Mouse (Mus musculus) fat pad, adult 2 months (tissue): Measurements from ENCODE around the gene Scarf1.

Experiments
- DNase-seq: peaks from one replicate; pipeline ENCODE4 v3.0.0-alpha.2; 2011; ENCODE audit warnings: low read depth, low spot score; ENCODE audit errors: extremely low read depth

Gene Scarf1

DNA sequence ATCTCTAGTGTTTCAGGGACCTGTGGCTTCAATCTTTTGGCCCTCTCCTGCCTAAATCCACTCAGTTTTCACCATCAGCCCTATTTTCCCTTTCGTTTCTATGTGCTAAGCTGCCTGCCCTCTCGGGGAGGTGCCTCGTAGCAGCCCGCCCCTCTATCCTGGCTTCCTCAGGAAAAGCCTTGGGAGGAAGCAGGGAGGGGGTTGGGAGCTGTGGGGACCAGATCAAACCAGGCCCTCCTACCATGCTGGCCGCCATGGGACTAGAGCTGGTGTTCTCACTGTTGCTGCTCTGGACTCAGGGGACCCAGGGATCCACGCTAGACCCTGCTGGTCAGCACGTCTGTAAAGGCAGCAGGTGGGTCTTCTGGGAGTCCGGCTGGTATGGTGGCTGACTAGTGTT is at the start of gene Scarf1:
Gene Scarf1 (plus strand): TSS at position 205 of the 400 bp plus-strand sequence.
- DNase-seq = no peak

DNA sequence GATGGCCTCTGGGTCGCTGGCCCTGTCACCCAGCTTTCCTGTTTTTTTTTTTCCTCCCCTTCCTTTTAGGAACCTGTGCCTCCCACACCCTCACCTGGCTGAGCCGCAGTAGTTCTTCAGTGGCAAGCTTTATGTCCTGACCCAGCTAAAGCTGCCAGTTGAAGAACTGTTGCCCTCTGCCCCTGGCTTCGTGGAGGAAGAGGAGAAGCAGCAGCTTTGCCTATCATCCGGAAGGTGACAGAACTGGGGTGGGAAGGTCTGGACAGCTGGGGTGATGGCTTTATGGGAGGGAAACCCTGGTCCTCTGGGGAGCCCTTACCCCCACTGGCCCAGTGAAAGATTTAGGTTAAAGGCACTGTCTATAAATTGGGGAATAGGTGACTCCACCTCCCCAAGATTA is 49.7 kb upstream of the Scarf1 start:
- no peak for DNase-seq

DNA sequence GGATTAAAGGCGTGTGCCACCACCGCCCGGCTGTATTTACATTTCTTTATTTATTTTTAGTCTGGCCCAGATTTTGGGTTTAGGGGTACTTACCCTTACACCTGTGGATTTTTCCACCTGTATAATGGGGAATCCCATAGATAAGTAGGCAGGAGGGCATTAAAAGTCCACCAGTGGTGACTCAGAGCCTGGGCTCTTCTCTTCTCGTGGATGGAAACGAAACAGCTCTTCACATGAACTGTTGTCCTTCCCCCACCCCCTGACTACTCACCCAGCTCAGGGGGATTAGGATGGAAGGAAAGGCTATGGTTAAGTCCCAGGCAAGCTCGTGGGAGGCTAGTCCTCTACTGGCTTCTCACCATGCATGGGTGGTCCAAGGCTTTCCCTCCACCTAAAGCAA is 48.9 kb upstream of the Scarf1 start:
- no peak for DNase-seq

GRCm38 (mm10) chr11:75465051-75465450 is 48.3 kb upstream of the Scarf1 start:
- DNase-seq = no peak

GRCm38 (mm10) chr11:75466731-75467505 is 46.4 kb upstream of the Scarf1 start:
- no peak for DNase-seq

- peak; percentile 91 for DNase-seq
These were observed 45.7 kb upstream of the Scarf1 start for GRCm38 (mm10) chr11:75467512-75468215.

- DNase-seq = no peak
These were observed 44.9 kb upstream of the Scarf1 start for GRCm38 (mm10) chr11:75468410-75468809.

- no peak for DNase-seq
These were observed 44.1 kb upstream of the Scarf1 start for GRCm38 (mm10) chr11:75469261-75469660.

- DNase-seq = peak; percentile 88
These were observed 42.7 kb upstream of the Scarf1 start for GRCm38 (mm10) chr11:75470675-75471074.

DNA sequence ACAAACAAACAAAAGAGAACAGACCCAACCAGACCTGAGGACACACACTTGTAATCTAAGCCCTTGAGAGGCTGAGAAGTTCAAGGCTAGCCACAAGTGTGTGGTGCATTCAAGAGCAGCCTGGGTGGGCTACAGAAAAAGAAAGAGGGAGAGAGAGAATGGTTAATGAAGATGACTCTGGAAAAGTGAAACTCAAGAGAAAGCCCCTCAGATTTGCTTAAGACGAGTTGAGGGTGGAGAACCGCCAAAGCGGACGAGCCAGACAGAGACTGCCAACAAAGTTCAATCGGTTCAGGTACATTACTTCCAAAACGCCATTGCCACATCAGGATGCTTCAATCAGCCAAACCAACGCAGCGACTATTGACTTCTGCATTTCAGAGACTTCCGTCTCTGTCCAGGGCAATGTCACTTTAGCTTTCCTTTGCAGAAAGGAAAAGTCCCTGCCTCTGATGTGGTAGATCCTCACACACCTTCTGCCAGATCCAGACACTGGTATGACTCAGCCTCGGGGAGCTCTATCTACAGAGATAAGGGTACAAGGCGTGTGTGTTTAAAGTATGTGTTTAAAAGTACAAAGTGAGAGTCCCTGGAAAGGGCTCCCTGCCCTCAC is 40.8 kb upstream of the Scarf1 start:
- no peak for DNase-seq

GRCm38 (mm10) chr11:75473376-75473775 is 40.0 kb upstream of the Scarf1 start:
- no peak for DNase-seq

- DNase-seq = no peak
These were observed 27.1 kb upstream of the Scarf1 start for GRCm38 (mm10) chr11:75486192-75486591.

DNA sequence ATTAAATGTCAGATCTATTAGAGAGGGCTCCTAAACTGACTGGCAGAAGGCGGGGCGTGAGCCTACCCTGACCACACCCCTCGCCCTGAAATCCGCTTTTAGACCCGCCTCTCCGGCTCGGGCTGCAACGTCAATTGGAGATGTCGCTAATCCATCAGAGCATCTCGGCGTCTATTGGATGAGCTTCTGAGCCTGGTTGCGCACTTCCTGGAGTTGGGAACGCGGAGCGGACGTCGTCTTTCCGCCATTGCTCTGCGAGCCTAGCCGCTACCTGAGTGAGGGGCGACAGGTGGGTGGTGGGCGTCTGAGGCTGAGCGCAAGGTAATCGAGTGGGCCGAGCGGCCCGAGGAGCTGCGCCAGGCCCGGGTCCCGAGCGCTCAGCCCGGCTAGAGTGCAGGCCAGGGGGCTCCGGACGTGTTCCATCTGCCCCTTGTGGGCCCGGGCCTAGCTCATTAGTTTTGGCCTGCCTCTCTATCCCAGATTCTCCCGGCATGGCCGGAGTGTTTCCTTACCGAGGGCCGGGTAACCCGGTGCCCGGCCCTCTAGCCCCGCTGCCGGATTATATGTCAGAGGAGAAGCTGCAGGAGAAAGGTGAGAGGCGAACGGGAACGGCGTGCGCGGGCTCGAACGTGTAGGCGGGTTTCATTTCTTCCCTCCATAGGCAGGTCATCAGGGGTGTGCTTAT is 26.6 kb upstream of the Scarf1 start, which contains the start of gene Prpf8:
Gene Prpf8 (plus strand): TSS at position 216 of the 685 bp plus-strand sequence.
- DNase-seq = no peak

- DNase-seq = no peak
These were observed 25.8 kb upstream of the Scarf1 start for GRCm38 (mm10) chr11:75487496-75487895.

- DNase-seq = no peak
These were observed 18.9 kb upstream of the Scarf1 start for GRCm38 (mm10) chr11:75494296-75495049.

DNA sequence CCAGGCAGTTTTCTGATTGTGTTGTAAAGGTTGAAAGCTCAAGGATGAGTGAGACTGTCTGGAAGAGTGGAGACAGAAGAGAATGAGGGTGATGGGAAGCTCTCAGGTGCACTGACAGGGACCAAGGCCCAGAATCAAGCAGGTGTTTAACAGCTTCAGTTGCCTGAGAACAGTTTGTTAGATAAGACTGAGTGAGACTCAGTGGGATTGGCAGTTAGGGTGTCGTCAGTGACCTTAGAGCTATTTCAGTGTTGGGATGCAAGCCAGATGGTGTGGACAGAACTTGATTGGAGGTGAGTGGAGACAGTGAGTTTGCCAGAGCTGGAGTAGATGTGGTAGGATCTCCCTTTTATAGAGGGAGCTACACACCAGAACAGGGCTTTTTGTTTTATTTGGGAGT is 15.2 kb upstream of the Scarf1 start:
- DNase-seq = no peak

GRCm38 (mm10) chr11:75508162-75508561 is 5.2 kb upstream of the Scarf1 start:
- no peak for DNase-seq

DNA sequence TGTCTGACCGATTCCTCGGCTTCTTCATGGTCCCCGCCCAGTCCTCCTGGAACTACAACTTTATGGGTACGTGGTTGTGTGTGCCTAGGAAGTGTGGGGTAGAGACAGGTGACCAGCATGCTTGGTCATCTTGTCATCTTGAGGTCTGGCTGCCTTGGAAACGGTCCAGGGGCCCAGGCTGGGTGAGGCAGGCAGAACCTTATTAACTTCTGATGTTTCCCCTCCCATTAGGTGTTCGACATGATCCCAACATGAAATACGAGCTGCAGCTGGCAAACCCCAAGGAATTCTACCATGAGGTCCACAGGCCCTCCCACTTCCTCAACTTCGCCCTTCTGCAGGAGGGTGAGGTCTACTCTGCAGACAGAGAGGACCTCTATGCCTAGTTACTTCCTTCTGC is 4.4 kb upstream of the Scarf1 start:
- no peak for DNase-seq

GRCm38 (mm10) chr11:75509741-75510626 is 3.4 kb upstream of the Scarf1 start, which contains the start of gene Rilp:
Gene Rilp, plus strand, starts transcription at chr11:75510094.
- no peak for DNase-seq

GRCm38 (mm10) chr11:75510627-75510993 is 2.7 kb upstream of the Scarf1 start:
- DNase-seq = no peak
